Mouse (Mus musculus) kidney, adult 9 months (tissue): ENCODE results near the gene Vav1.

Source experiments
- DNase-seq: peaks from one replicate; pipeline ENCODE4 v3.0.0; 2022

Gene Vav1

DNA sequence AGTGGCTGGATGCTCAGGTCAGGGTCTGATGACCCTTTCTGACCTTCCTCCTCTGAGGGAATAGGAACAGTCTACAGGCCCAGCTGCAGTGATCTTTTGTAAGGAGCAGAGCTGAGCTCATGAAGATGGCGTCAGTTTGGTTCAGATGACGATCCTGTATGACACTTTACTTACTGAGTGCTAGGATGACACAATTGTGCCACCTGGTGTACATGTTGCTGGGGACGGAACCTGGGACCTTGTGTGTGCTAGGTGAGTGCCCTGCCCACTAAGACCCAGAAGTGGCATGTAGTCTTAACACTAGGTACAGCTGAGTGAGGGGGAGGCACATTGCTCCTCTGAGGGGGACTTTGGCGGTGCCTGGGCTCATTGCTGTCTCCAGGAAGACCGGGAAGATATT is 5.0 kb downstream of the Vav1 start:
- no peak for DNase-seq

DNA sequence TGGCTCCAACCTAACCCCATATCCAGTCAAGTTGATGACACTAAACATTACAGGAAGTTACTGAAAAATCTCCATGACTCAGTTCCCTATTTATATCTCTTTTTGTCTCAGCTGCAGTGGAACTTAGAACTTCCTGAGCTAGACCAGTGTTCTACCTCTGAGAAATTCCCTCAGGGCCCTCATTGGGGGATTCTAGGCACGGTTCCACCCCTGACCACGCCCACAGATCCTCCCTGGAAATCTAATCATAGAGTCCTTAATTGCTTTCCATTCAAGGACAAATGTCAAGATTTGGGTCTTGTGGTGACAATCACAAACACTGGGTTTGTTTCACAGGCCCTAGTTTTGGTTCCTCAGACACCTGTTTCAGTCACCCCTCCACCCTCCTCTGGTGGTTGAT is 6.2 kb downstream of the Vav1 start:
- DNase-seq, result no peak

DNA sequence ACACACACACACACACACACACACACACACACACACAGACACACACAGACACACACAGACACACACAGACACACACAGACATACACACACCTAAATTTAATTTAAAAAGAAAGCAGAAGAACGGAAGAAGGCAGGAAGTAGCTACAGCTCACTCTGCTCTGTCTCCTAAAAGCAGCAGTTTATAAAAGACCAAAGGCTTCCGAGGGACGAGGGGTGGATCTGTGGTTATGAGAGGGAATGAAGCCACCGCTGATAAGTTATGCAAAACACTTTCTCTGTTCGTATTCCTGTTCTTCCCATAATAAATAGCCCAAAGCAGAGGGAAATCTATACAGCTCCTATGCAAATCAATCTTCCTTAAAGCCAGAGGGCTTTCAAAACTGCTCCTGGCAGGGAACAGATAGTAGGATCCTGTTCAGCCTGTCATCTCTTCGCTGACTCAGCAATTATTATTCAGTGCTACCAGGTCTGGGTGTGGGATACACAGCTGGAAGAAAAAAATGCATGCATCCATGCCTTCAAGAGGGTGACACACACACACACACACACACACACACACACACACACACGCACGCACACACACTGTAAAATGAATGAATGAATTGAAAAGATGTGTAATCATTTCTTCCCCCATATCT is 7.9 kb downstream of the Vav1 start:
- no peak for DNase-seq

DNA sequence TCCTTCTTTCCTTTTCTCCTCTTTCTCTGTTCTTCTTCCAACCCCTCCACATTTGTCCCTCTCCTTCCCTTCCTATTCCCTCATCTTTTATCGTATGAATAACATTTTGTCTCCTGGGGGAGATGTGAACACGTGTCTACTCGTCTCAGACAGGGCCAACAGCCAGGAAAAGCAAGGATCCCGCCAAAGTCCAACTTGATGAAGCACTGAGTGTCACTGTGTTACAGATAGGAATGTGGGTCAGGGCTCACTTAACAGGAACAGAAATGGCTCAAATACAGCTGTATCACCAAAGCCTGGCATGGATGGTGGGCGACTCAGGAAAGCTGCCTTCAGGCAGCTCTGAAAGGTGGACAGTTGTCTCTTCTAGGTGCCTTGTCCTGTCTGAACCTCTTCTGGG is 10.4 kb downstream of the Vav1 start:
- DNase-seq, result no peak

DNA sequence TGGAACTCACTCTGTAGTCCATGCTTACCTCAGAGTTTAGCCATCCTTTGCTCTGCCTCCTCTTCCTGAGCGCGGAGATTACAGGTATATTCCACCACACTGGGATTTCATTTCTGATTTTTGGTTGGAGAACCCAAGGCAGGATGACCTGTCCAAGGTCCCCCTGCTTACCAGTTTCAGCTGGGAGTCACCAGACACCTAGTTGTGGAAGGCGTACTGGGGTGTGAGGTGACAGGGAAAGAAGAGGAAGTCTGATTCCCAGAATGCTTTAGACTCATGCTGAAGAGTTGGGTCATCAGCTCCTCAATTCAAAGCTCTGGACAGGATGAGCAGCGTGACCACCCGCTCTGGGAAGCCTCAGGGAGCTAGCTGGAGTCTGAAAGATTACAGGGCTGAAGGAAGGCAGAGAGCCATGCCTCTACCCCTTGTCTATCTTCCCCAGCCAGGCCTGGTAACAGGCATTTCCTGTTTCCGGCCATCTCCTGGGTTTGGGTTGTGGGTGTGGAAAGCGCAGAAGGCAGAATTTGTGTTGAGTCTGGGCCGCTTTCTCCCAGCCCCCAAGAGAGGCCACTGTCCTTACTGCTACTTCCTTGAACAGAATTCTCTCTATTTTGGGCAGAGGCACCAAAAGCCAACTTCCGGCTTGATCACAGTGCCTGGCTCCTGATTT is 11.2 kb downstream of the Vav1 start:
- DNase-seq, result no peak

DNA sequence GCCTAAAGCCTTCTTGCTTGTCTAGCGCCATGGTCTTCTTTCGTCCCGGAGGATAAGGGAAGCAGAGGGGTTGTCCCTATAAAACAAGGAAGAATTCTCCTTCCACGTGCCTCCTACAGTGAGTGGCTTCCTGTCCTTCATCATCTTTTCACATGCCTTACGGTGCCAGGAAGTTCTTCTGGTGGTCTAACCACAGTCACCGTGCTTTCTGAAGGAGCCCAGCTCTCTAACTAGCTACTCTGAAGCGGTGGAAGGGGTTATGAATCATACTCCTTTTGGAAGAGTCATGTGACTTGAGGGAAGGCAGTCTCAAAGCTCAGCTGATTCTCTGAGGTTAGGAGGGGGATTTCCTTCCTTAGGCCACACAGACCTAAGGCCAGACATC is 11.8 kb downstream of the Vav1 start:
- DNase-seq, result no peak

DNA sequence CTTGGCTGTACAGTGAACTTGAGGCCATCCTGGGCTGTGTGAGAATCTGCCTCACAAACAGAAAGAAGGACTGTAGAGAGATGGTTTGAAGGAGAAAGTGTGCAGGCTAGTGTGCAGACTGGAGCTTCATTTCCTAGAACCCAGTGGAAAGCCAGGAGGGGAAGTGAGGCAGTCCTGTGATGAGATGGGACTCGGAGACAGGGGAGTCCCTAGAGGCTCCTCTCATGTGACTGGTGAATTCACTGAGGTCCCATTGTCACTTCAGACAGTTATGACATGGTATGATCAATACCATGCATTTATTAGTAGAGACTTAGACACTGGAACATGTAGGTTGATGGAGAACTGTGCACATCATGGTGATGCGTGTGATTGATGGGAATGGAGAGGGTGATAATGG is 13.4 kb downstream of the Vav1 start:
- DNase-seq, result no peak

DNA sequence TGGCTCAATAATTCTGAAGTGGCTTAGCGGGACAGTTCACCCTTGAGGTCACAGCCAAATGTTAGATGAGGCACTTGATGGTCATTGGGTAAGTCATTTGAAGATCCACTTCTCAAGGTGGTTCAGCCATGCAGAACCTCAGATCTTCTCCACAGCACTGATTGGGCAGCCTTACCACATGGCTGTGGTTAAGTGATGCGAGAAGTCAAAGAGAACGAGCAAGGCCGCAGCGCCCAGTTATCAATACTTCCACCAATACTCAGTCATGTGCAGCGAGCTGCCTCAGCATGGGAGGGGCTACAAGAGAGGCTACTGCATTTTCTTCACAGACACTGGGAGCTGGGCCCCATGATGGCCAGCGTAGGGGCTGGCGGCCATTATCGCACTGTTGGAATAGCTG is 14.1 kb downstream of the Vav1 start:
- no peak for DNase-seq

DNA sequence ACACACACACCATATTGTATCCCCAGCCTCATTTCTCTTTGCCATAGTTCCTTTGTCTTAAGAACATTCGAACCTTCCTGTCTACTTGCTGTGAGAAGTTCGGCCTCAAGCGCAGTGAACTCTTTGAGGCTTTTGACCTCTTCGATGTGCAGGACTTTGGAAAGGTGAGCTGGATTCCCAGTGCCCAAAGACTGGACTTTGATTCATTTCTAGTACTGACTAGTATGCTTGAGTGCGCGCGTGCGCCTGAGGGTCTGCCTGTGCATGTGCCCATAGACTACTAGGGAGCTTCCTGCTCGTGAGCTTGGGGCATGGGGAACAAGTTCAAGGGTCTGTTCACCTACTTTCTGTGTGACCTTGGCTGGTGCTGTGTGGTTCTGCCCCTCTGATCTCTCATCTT is 17.0 kb downstream of the Vav1 start:
- peak; percentile 92 for DNase-seq

DNA sequence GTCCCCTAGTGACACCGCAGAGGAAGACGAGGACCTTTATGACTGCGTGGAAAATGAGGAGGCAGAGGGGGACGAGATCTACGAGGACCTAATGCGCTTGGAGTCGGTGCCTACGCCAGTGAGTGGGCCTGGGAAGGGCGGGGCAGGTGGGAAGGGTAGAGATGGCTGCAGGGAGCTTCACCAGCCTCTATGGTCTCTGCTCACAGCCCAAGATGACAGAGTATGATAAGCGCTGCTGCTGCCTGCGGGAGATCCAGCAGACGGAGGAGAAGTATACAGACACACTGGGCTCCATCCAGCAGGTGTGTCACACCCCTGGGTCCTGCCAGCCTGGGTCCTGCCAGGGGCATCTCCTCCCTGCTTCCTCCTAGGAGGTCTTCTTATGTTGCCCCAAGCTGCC is 18.1 kb downstream of the Vav1 start:
- no peak for DNase-seq

DNA sequence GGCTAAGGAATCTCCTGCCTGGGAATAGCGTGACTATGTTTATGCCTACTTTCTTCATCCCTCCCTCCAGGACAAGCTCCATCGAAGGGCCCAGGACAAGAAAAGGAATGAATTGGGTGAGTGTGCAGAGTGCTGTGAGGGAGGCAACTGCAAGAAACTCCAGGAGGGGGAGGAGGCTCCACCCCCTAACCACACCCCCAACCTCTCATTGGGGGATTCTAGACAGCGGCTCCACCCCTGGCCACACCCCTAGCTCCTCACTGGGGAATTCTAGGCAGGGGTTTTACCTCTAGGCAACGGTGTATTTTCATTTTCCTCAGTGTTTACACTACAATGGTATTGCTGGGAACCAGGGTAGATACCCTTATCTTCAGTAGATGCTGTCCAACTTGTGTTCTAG is 26.7 kb downstream of the Vav1 start:
- DNase-seq, result no peak

DNA sequence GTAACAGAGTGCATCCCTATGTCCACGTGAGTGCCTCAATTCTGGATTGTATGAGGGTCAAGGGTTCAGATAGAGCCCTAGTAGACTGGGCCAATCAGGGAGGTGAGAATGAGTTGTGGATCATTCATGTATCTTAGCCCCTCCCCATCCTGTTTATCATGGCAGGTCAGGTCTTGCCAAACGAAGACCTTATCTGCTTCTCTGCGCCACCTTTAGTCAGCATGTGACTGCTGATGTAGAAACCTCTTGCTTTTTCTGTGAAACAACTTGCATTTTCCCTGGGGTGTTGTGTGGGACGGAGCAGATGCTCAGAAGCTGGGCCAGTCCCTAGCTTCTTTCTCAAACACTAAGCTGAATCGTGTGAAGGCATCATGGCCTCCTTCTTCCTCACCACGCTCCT is 28.2 kb downstream of the Vav1 start:
- DNase-seq, result no peak

DNA sequence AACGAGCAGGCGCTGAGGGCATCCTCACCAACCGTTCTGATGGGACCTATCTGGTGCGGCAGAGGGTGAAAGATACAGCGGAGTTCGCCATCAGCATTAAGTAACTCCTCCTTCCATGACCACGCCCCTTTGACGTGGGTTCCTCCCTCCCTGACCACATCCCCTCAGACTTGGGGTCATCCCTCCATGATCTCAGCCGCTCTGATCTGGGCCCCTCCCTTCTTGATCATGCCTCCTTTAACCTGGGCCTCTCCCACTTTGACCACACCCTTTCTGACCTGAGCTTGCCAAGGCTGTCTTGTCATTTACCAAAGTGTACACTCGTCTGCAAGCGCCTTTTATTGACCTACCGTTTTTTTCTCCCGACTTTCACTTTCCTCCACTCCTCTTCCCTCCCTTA is 32.9 kb downstream of the Vav1 start:
- no peak for DNase-seq

DNA sequence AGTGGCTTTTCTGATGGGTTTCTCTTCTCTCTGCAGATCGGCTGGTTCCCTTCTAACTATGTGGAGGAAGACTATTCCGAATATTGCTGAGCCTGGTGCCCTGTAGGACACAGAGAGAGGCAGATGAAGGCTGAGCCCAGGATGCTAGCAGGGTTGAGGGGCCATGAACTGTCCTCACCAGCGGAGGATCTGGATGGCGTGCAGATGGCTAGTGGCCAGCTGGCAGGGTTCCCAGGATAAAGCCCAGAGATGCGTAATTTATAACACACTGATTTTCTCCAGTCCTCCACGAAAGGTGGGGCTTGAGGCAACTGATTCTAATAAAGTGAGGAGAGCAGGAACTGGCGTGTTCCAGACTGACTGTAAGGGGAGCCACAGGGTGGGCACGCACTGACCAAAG is 48.7 kb downstream of the Vav1 start:
- peak; percentile 62 for DNase-seq

DNA sequence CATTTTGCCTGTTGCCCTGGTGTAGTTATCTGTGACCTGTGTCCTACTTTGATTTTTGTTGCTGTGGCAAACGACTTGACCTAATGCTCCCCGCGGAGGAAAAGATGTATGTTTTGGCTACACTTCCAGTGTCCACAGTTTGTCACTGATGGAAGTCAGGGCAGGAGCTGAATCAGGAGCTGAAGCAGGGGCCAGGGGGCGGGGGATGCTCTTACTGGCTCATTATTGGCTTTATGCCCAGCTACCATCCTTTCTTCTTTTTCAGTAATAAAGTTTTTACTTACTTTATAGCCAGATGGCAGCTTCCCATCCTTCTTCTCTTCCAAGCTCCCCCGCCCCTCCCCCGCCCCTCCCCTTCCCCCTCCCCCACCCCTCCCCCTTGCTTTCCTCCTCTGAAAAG is 50.0 kb downstream of the Vav1 start:
- DNase-seq, result no peak

DNA sequence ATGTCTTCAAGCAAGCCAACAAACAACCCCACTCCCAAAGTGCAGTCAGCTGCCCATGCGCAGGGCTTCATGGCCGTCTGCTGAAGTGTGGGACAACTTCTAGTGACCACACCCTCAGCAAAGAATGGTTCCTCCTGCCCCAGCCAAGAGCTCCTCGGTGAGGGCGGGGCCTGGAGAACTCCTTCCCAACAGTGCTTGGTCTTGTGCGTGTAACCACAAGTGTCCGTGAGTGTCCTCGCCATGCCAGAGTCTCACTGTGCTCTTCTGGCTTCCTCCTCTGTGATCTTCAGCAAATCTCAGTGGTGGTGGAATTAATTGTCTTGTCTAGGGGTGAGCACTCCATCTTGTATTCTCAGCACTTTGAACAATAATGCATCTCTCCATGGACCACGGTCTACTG is 52.1 kb downstream of the Vav1 start:
- DNase-seq, result no peak

DNA sequence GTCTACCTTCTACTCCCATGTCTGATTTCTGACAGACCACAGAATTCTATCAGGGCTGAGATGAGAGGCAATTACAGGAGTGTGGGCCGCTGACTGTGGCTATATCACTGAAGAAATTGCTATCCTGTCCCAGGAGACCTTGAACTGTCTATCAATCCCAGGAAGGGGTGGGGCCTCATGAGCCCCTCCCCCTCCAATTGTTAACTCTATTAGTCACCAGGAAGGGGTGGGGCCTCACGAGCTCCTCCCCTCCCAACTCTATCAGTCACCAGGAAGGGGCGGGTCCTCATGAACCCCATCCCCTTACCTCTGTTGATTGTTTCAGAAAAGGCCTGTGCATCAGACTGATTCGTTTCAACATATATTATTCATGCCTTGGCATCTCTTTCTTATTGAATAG is 53.3 kb downstream of the Vav1 start:
- no peak for DNase-seq

DNA sequence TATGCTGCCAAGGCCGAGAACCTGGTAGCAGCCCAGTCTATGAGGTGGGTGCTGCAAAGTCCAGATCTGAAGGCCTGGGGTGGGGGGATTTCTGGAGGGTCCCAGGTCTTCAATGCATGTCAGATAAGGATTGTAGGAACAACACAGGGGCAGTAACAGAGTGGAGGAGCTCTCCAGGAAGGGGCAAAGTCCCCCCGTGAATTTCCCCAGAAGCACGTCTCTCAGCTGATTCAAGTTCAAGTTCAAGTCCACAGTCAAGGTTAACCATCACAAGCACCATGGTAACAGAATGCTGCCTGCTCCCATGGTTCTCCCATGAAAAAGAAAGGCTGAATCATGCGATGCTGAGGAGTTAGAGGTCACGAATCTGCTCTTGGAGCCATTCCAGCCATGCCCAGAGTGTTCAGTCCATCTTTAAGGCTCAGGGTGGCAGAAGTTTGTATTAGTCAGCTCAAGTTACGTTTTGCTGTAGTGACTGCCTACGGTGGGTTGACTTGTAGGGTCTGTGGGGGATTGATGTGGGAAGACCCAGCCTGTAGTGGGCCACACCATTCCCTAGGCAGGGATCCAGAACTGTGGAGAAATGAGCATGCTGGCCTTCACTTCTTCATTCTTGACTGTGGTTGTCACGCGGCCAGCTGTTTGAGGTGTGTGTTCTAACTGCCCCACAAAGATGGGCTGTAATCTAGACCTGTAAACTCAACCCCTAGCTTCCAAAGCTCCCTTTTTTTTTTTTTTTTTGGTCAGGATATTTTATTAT is 55.3 kb downstream of the Vav1 start:
- peak; percentile 7 for DNase-seq

DNA sequence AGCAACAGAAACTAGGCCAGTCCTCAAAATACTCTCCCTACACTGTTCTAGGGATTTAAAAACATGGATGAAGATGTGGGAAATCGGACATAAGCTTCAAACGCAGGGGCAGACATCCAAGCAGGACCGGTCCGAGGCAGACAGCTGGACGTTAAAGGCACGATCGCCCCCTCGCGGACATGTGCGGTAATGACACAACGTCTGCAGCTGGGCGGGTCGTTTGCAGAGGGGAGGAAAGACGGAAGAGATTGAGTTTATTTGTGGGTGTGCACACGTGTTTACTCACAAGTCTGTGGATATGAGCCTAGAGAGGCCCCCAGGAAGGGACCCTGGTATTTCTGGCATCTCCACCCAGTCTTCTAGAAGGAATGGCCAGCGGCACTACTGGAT is 55.9 kb downstream of the Vav1 start:
- peak; percentile 85 for DNase-seq

DNA sequence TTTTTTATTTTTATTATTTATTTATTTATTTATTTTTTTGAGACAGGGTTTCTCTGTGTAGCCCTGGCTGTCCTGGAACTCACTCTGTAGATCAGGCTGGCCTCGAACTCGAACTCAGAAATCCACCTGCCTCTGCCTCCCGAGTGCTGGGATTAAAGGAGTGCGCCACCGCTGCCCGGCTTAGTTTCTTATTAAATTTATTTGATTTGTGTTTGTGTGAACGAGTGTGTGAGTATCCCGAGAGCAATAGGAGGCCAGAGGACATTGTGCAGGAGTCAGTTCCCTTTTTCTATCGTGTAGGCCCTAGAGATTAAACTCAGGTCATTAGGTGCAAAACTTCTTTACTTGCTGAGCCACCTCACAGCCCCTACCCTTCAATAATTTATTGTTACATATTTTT is 56.3 kb downstream of the Vav1 start:
- DNase-seq, result peak; percentile 9

DNA sequence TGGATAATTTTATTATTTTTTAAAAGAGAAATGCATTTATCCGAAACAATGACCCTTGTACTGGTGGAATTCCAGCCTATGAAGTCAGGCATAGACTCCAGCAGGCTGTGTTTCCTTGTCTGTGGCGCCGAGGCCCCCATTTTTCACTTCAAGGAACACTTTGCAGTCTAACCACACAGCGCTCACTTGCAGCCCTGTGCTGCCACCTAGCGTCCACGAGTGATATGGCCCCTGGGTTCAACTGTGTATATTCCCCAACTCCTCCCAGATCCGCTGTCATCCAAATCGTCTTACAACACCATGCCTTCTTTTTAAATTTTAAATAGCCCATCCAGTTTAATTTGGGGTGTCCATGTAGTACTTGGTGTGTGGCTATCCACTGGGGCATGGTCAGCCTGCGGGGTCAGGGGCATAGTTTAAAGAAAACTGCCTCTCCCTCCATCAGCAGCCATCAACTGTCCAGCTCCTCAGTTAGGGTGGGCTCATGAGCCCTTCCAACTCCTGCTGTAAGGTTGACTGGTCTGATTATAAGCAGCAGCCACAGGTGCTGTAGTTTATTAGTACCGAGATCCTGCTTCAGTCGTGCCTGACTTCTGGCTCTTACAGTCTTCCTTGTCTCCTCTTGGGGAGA is 56.9 kb downstream of the Vav1 start:
- DNase-seq, result peak; percentile 91

DNA sequence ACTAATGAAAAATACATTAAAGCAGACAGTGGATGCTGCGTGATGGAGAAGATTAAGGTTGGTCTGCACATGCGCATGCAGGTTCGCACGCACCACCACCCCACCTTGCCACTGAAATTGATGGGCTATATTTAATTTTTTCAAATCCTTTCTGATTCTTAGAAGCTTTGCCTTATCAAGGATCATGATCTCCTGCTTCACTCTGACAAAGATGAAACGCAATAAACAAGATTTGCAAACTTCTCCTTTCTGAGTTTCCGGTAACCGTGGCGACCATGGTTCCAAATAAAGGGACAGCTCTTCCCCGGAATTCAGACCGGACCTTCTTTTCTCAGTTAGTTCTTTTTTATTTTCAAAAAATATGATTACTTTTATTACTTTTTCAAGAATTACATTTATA is 59.1 kb downstream of the Vav1 start:
- no peak for DNase-seq

DNA sequence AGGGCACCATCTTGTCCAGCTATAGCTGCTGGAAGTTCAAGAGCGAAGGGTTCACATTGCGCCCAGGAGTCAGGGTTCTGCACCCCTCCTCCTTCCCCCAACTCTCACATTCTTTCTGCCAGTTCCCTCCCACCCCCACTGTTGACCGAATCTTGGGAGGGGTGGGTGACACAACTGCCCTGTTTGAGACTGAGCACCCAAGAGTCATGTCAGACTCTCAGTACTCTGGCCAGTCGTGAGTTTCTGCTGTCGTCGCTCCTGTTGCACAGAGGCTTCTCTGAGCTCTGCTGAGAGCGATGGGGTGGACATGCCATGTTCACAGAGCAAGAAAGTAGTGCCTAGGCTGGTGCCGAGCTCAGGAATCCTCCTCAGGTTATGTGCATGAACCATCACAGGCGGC is 60.4 kb downstream of the Vav1 start:
- DNase-seq, result no peak

DNA sequence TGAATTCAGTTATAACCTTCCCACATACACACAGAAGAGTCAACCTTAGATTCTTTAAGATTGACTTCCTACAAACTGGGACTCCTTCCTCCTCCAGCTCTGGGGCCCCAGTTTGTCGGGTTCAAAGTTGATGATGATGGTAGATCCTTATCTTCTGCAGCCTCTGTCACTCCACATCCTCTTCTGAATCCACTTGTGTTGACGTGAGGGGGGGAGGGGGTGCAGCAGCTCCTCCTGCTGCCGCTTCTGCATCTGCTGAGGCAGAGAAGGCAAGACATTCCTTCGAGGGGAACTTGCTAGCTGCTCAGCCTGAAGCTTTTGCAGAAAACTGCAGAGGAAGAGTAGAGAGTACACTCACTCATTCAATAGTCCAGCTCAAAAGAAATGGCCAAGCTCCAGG is 62.7 kb downstream of the Vav1 start:
- DNase-seq, result no peak
